Mouse (Mus musculus): ENCODE measurements around the gene Rab3a. TPM values are rescaled to one million over a fixed set of nuclear protein-coding genes. Genes with fewer than 3 reads are reported as not detected.

Gene Rab3a
- total and polyA plus RNA-seq, 2 experiments from 2014 or later = 32.8 to 40.3 TPM

GRCm38 (mm10) chr8:70804481-70805206 lies 50.2 kb downstream of the Rab3a start, which contains the start of gene Mast3:
Gene Mast3, minus strand, starts transcription at chr8:70805054.
- peak within 1 kb of the TSS; percentile 42 for H3K4me3 ChIP-seq (ENCODE audit: low read depth, low read length)
- DNase-seq (ENCODE audit: low spot score) (peak; percentile 74), ATAC-seq (ENCODE audit: insufficient read depth, low read depth) (peak; percentile 89)
- no peaks in the 10 kb centered on the region for H3K9me3 ChIP-seq (replicated peaks; ENCODE audit: control insufficient read depth, low read length)
- H3K9ac ChIP-seq (replicated peaks; ENCODE audit: low read depth, low read length) = no peak within 1 kb of the TSS; the same call in 1 of the 2 replicates
- no peak within 1 kb of the TSS for H3K27ac ChIP-seq (ENCODE audit: low read depth)
- H3K4me2 ChIP-seq (ENCODE audit: low read depth, low read length) = peak within 1 kb of the TSS; percentile 61
- under 1% methylated on average over 45 of the region's 45 CpGs for WGBS
- no peaks in the 10 kb centered on the region for H3K36me3 ChIP-seq (replicated peaks; ENCODE audit: control insufficient read depth, insufficient read depth, low read length)
- TF ChIP-seq EP300 (IDR thresholded peaks at IDR 0.05; ENCODE audit: low read depth) (no peak), CTCF (IDR thresholded peaks at IDR 0.05; ENCODE audit: low read depth) (no peak)
- H3K4me1 ChIP-seq (ENCODE audit: control insufficient read depth, insufficient read depth) = peaks cover 10% of the 10 kb centered on the region
- H3K27me3 ChIP-seq (ENCODE audit: control insufficient read depth, insufficient read depth, low read length) = peaks cover 36% of the 10 kb centered on the region

GRCm38 (mm10) chr8:70806541-70806940 lies 52.1 kb downstream of the Rab3a start:
- no peak for ATAC-seq (ENCODE audit: insufficient read depth, low read depth)
- no peak overlapping the region for H3K4me3 ChIP-seq (ENCODE audit: low read depth, low read length)
- TF ChIP-seq CTCF (IDR thresholded peaks at IDR 0.05; ENCODE audit: low read depth) = no peak
- no peak for TF ChIP-seq EP300 (IDR thresholded peaks at IDR 0.05; ENCODE audit: low read depth)
- H3K27ac ChIP-seq (ENCODE audit: low read depth) = no peak overlapping the region; the same call in 1 of the 2 replicates
- no peak overlapping the region for H3K4me2 ChIP-seq (ENCODE audit: low read depth, low read length)
- no peaks in the 10 kb centered on the region for H3K9me3 ChIP-seq (replicated peaks; ENCODE audit: control insufficient read depth, low read length)
- DNase-seq (ENCODE audit: low spot score) = no peak
- 51% methylated on average over 4 of the region's 4 CpGs for WGBS
- peaks cover 10% of the 10 kb centered on the region for H3K4me1 ChIP-seq (ENCODE audit: control insufficient read depth, insufficient read depth)
- peaks cover 29% of the 10 kb centered on the region for H3K27me3 ChIP-seq (ENCODE audit: control insufficient read depth, insufficient read depth, low read length)
- H3K9ac ChIP-seq (replicated peaks; ENCODE audit: low read depth, low read length) = no peak overlapping the region
- no peaks in the 10 kb centered on the region for H3K36me3 ChIP-seq (replicated peaks; ENCODE audit: control insufficient read depth, insufficient read depth, low read length)

DNA sequence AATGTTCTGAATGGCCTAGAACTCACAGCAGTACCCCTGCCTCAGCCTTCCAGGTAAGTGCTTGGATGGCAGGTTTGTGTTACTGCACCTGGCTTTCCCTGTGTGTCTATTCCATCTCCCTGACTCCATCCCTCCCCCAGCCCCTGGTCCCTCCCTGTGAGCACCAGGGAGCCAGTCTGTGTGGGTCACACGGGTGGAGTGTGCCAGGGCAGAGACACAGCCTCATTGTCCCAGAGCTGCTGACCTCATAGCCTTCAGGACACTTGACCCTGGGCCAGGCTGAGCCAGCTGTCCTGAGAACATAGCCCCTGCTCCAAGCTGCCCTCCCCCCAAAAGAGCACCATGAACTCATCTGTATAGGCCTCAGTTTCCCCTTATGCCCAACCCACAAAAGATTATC lies 52.8 kb downstream of the Rab3a start:
- Histone ChIP-seq H3K27ac (ENCODE audit: low read depth) (no peak overlapping the region), H3K36me3 (replicated peaks; ENCODE audit: control insufficient read depth, insufficient read depth, low read length) (no peaks in the 10 kb centered on the region), H3K9me3 (replicated peaks; ENCODE audit: control insufficient read depth, low read length) (no peaks in the 10 kb centered on the region), H3K4me1 (ENCODE audit: control insufficient read depth, insufficient read depth) (peaks cover 10% of the 10 kb centered on the region), H3K4me3 (ENCODE audit: low read depth, low read length) (no peak overlapping the region), H3K27me3 (ENCODE audit: control insufficient read depth, insufficient read depth, low read length) (peaks cover 25% of the 10 kb centered on the region), H3K4me2 (ENCODE audit: low read depth, low read length) (no peak overlapping the region), H3K9ac (replicated peaks; ENCODE audit: low read depth, low read length) (no peak overlapping the region)
- no peak for TF ChIP-seq EP300 (IDR thresholded peaks at IDR 0.05; ENCODE audit: low read depth)
- TF ChIP-seq CTCF (IDR thresholded peaks at IDR 0.05; ENCODE audit: low read depth) = no peak
- ATAC-seq (ENCODE audit: insufficient read depth, low read depth) (no peak), DNase-seq (ENCODE audit: low spot score) (no peak)
- WGBS = 40% methylated on average over 1 of the region's 1 CpGs

- ATAC-seq (ENCODE audit: insufficient read depth, low read depth) (no peak), DNase-seq (ENCODE audit: low spot score) (no peak)
- WGBS = 70% methylated on average over 5 of the region's 5 CpGs
- Histone ChIP-seq H3K9me3 (replicated peaks; ENCODE audit: control insufficient read depth, low read length) (no peaks in the 10 kb centered on the region), H3K27me3 (ENCODE audit: control insufficient read depth, insufficient read depth, low read length) (peaks cover 18% of the 10 kb centered on the region), H3K4me2 (ENCODE audit: low read depth, low read length) (peak within 1 kb of the TSS; percentile 16; the same call in 1 of the 2 replicates), H3K4me1 (ENCODE audit: control insufficient read depth, insufficient read depth) (peaks cover 10% of the 10 kb centered on the region), H3K9ac (replicated peaks; ENCODE audit: low read depth, low read length) (no peak within 1 kb of the TSS), H3K36me3 (replicated peaks; ENCODE audit: control insufficient read depth, insufficient read depth, low read length) (no peaks in the 10 kb centered on the region), H3K27ac (ENCODE audit: low read depth) (no peak within 1 kb of the TSS; the same call in 1 of the 2 replicates), H3K4me3 (ENCODE audit: low read depth, low read length) (no peak within 1 kb of the TSS; the same call in 1 of the 2 replicates)
- no peak for TF ChIP-seq EP300 (IDR thresholded peaks at IDR 0.05; ENCODE audit: low read depth)
- TF ChIP-seq CTCF (IDR thresholded peaks at IDR 0.05; ENCODE audit: low read depth) = no peak
These were observed 53.8 kb downstream of the Rab3a start, which contains the start of gene Il12rb1 for GRCm38 (mm10) chr8:70808239-70808638. Gene Il12rb1, plus strand, starts transcription at chr8:70808449.

Small RNA genes lying within 50 kb of the gene (microRNA-seq; reads per million reads assigned to microRNA genes)
- gene Mir7240 = not detected

Other genes with a start within 250 kb of the Rab3a start
- gene Rex1bd, start 247.9 kb upstream of the Rab3a start, total RNA-seq (2014; rRNA removed; ENCODE audit: low replicate concordance) = 121 and 145 TPM in 2 replicates
- 139 and 146 TPM in 2 replicates for gene Rex1bd, start 247.9 kb upstream of the Rab3a start, polyA plus RNA-seq (2015; fragmentation: Nextera tagmentation; extraction: Ambion mirVana)
- gene Uba52, start 243.9 kb upstream of the Rab3a start, total RNA-seq (2014; rRNA removed; ENCODE audit: low replicate concordance) = 887 and 1,064 TPM in 2 replicates
- gene Uba52, start 243.9 kb upstream of the Rab3a start, polyA plus RNA-seq (2015; fragmentation: Nextera tagmentation; extraction: Ambion mirVana) = 1,011 and 1,075 TPM in 2 replicates
- 422 and 440 TPM in 2 replicates for gene Fkbp8, start 227.0 kb upstream of the Rab3a start, total RNA-seq (2014; rRNA removed; ENCODE audit: low replicate concordance)
- gene Fkbp8, start 227.0 kb upstream of the Rab3a start, polyA plus RNA-seq (2015; fragmentation: Nextera tagmentation; extraction: Ambion mirVana) = 195 and 200 TPM in 2 replicates
- 110 and 120 TPM in 2 replicates for gene Kxd1, start 226.7 kb upstream of the Rab3a start, total RNA-seq (2014; rRNA removed; ENCODE audit: low replicate concordance)
- 93.5 and 96.7 TPM in 2 replicates for gene Kxd1, start 226.7 kb upstream of the Rab3a start, polyA plus RNA-seq (2015; fragmentation: Nextera tagmentation; extraction: Ambion mirVana)
- gene Ell, start 215.2 kb upstream of the Rab3a start, total RNA-seq (2014; rRNA removed; ENCODE audit: low replicate concordance) = 7.3 and 13.9 TPM in 2 replicates
- 7.9 and 9.1 TPM in 2 replicates for gene Ell, start 215.2 kb upstream of the Rab3a start, polyA plus RNA-seq (2015; fragmentation: Nextera tagmentation; extraction: Ambion mirVana)
- 111 and 125 TPM in 2 replicates for gene Isyna1, start 160.3 kb upstream of the Rab3a start, total RNA-seq (2014; rRNA removed; ENCODE audit: low replicate concordance)
- 53.3 and 59.6 TPM in 2 replicates for gene Isyna1, start 160.3 kb upstream of the Rab3a start, polyA plus RNA-seq (2015; fragmentation: Nextera tagmentation; extraction: Ambion mirVana)
- gene Ssbp4, start 145.8 kb upstream of the Rab3a start, total RNA-seq (2014; rRNA removed; ENCODE audit: low replicate concordance) = 107 and 143 TPM in 2 replicates
- 55.6 and 57.3 TPM in 2 replicates for gene Ssbp4, start 145.8 kb upstream of the Rab3a start, polyA plus RNA-seq (2015; fragmentation: Nextera tagmentation; extraction: Ambion mirVana)
- gene Lrrc25, start 138.5 kb upstream of the Rab3a start, total RNA-seq (2014; rRNA removed; ENCODE audit: low replicate concordance) = 1.5 and 2.2 TPM in 2 replicates
- 1.3 and 1.6 TPM in 2 replicates for gene Lrrc25, start 138.5 kb upstream of the Rab3a start, polyA plus RNA-seq (2015; fragmentation: Nextera tagmentation; extraction: Ambion mirVana)
- gene Gdf15, start 122.2 kb upstream of the Rab3a start, total RNA-seq (2014; rRNA removed; ENCODE audit: low replicate concordance) = 0.15 and 5.4 TPM in 2 replicates
- gene Gdf15, start 122.2 kb upstream of the Rab3a start, polyA plus RNA-seq (2015; fragmentation: Nextera tagmentation; extraction: Ambion mirVana) = 1.4 and 1.7 TPM in 2 replicates
- gene Pgpep1, start 94.3 kb upstream of the Rab3a start, total RNA-seq (2014; rRNA removed; ENCODE audit: low replicate concordance) = 18.0 and 36.3 TPM in 2 replicates
- gene Pgpep1, start 94.3 kb upstream of the Rab3a start, polyA plus RNA-seq (2015; fragmentation: Nextera tagmentation; extraction: Ambion mirVana) = 26.9 and 29.1 TPM in 2 replicates
- 438 and 495 TPM in 2 replicates for gene Lsm4, start 81.4 kb upstream of the Rab3a start, total RNA-seq (2014; rRNA removed; ENCODE audit: low replicate concordance)
- 202 and 205 TPM in 2 replicates for gene Lsm4, start 81.4 kb upstream of the Rab3a start, polyA plus RNA-seq (2015; fragmentation: Nextera tagmentation; extraction: Ambion mirVana)
- 322 and 503 TPM in 2 replicates for gene Jund, start 55.7 kb upstream of the Rab3a start, total RNA-seq (2014; rRNA removed; ENCODE audit: low replicate concordance)
- 45.9 and 49.5 TPM in 2 replicates for gene Jund, start 55.7 kb upstream of the Rab3a start, polyA plus RNA-seq (2015; fragmentation: Nextera tagmentation; extraction: Ambion mirVana)
- not detected in 2 replicates for gene Iqcn, start 51.2 kb upstream of the Rab3a start, total RNA-seq (2014; rRNA removed; ENCODE audit: low replicate concordance)
- not detected in 2 replicates for gene Iqcn, start 51.2 kb upstream of the Rab3a start, polyA plus RNA-seq (2015; fragmentation: Nextera tagmentation; extraction: Ambion mirVana)
- not detected in 2 replicates for gene Gm3336, start 36.1 kb upstream of the Rab3a start, total RNA-seq (2014; rRNA removed; ENCODE audit: low replicate concordance)
- gene Gm3336, start 36.1 kb upstream of the Rab3a start, polyA plus RNA-seq (2015; fragmentation: Nextera tagmentation; extraction: Ambion mirVana) = not detected in 2 replicates
- gene Pde4c, start 31.0 kb upstream of the Rab3a start, total RNA-seq (2014; rRNA removed; ENCODE audit: low replicate concordance) = 0.42 and 1.2 TPM in 2 replicates
- gene Pde4c, start 31.0 kb upstream of the Rab3a start, polyA plus RNA-seq (2015; fragmentation: Nextera tagmentation; extraction: Ambion mirVana) = 0.44 and 0.56 TPM in 2 replicates
- 26.6 and 56.3 TPM in 2 replicates for gene Mpv17l2, start 6.3 kb downstream of the Rab3a start, total RNA-seq (2014; rRNA removed; ENCODE audit: low replicate concordance)
- gene Mpv17l2, start 6.3 kb downstream of the Rab3a start, polyA plus RNA-seq (2015; fragmentation: Nextera tagmentation; extraction: Ambion mirVana) = 50.3 and 54.0 TPM in 2 replicates
- gene Pik3r2, start 22.0 kb downstream of the Rab3a start, total RNA-seq (2014; rRNA removed; ENCODE audit: low replicate concordance) = 36.6 and 39.3 TPM in 2 replicates
- 30.2 and 32.5 TPM in 2 replicates for gene Pik3r2, start 22.0 kb downstream of the Rab3a start, polyA plus RNA-seq (2015; fragmentation: Nextera tagmentation; extraction: Ambion mirVana)
- gene Mast3, start 50.4 kb downstream of the Rab3a start, total RNA-seq (2014; rRNA removed; ENCODE audit: low replicate concordance) = 3.0 and 5.6 TPM in 2 replicates
- 2.3 and 3.2 TPM in 2 replicates for gene Mast3, start 50.4 kb downstream of the Rab3a start, polyA plus RNA-seq (2015; fragmentation: Nextera tagmentation; extraction: Ambion mirVana)
- 0.08 TPM in 1 of 2 replicates, not detected in the other for gene Il12rb1, start 53.8 kb downstream of the Rab3a start, total RNA-seq (2014; rRNA removed; ENCODE audit: low replicate concordance)
- not detected in 2 replicates for gene Il12rb1, start 53.8 kb downstream of the Rab3a start, polyA plus RNA-seq (2015; fragmentation: Nextera tagmentation; extraction: Ambion mirVana)
- gene Arrdc2, start 85.0 kb downstream of the Rab3a start, total RNA-seq (2014; rRNA removed; ENCODE audit: low replicate concordance) = 4.5 and 38.1 TPM in 2 replicates
- 3.0 and 3.6 TPM in 2 replicates for gene Arrdc2, start 85.0 kb downstream of the Rab3a start, polyA plus RNA-seq (2015; fragmentation: Nextera tagmentation; extraction: Ambion mirVana)
- 7.5 and 25.2 TPM in 2 replicates for gene Kcnn1, start 108.6 kb downstream of the Rab3a start, total RNA-seq (2014; rRNA removed; ENCODE audit: low replicate concordance)
- gene Kcnn1, start 108.6 kb downstream of the Rab3a start, polyA plus RNA-seq (2015; fragmentation: Nextera tagmentation; extraction: Ambion mirVana) = 3.4 TPM in 2 replicates
- gene Ccdc124, start 119.3 kb downstream of the Rab3a start, total RNA-seq (2014; rRNA removed; ENCODE audit: low replicate concordance) = 12.6 and 32.0 TPM in 2 replicates
- gene Ccdc124, start 119.3 kb downstream of the Rab3a start, polyA plus RNA-seq (2015; fragmentation: Nextera tagmentation; extraction: Ambion mirVana) = 77.9 and 79.5 TPM in 2 replicates
- not detected in 2 replicates for gene Slc5a5, start 138.1 kb downstream of the Rab3a start, total RNA-seq (2014; rRNA removed; ENCODE audit: low replicate concordance)
- 0.05 and 0.10 TPM in 2 replicates for gene Slc5a5, start 138.1 kb downstream of the Rab3a start, polyA plus RNA-seq (2015; fragmentation: Nextera tagmentation; extraction: Ambion mirVana)
- gene Rpl18a, start 142.7 kb downstream of the Rab3a start, total RNA-seq (2014; rRNA removed; ENCODE audit: low replicate concordance) = 2,186 and 2,206 TPM in 2 replicates
- gene Rpl18a, start 142.7 kb downstream of the Rab3a start, polyA plus RNA-seq (2015; fragmentation: Nextera tagmentation; extraction: Ambion mirVana) = 2,523 and 2,655 TPM in 2 replicates
- gene Map1s, start 151.3 kb downstream of the Rab3a start, total RNA-seq (2014; rRNA removed; ENCODE audit: low replicate concordance) = 32.6 and 35.6 TPM in 2 replicates
- gene Map1s, start 151.3 kb downstream of the Rab3a start, polyA plus RNA-seq (2015; fragmentation: Nextera tagmentation; extraction: Ambion mirVana) = 21.4 and 24.9 TPM in 2 replicates